Mouse (Mus musculus): ENCODE measurements around the gene Zp1.
A peak's percentile ranks its signal among the peaks of the same experiment; 100 is the strongest.

Gene Zp1

GRCm38 (mm10) chr19:10924220-10924619 is 3.8 kb upstream of the Zp1 start:
- DNase-seq (ENCODE audit: low read depth, low spot score), result no peak

GRCm38 (mm10) chr19:10921058-10921457 is 626 bp upstream of the Zp1 start:
- DNase-seq (ENCODE audit: low read depth, low spot score), result no peak

GRCm38 (mm10) chr19:10918321-10918991 is 2.0 kb downstream of the Zp1 start:
- DNase-seq (ENCODE audit: low read depth, low spot score), result no peak

- no peak for DNase-seq (ENCODE audit: low read depth, low spot score)
Observed at GRCm38 (mm10) chr19:10916506-10916905, 3.9 kb downstream of the Zp1 start.

GRCm38 (mm10) chr19:10914870-10915269 is 5.6 kb downstream of the Zp1 start:
- DNase-seq (ENCODE audit: low read depth, low spot score), result no peak

GRCm38 (mm10) chr19:10914291-10914690 is 6.1 kb downstream of the Zp1 start:
- DNase-seq (ENCODE audit: low read depth, low spot score), result no peak

- no peak for DNase-seq (ENCODE audit: low read depth, low spot score)
Observed at GRCm38 (mm10) chr19:10909087-10909721, 11.2 kb downstream of the Zp1 start.

- DNase-seq (ENCODE audit: low read depth, low spot score), result no peak
Observed at GRCm38 (mm10) chr19:10907891-10908290, 12.5 kb downstream of the Zp1 start.

- DNase-seq (ENCODE audit: low read depth, low spot score), result no peak
Observed at GRCm38 (mm10) chr19:10905728-10906000, 14.8 kb downstream of the Zp1 start.

- DNase-seq (ENCODE audit: low read depth, low spot score), result no peak
Observed at GRCm38 (mm10) chr19:10904927-10905727, 15.3 kb downstream of the Zp1 start.

GRCm38 (mm10) chr19:10904512-10904911 is 15.9 kb downstream of the Zp1 start:
- DNase-seq (ENCODE audit: low read depth, low spot score), result no peak

- no peak for DNase-seq (ENCODE audit: low read depth, low spot score)
Observed at GRCm38 (mm10) chr19:10901046-10901445, 19.4 kb downstream of the Zp1 start.

- no peak for DNase-seq (ENCODE audit: low read depth, low spot score)
Observed at GRCm38 (mm10) chr19:10900315-10900714, 20.1 kb downstream of the Zp1 start.

- no peak for DNase-seq (ENCODE audit: low read depth, low spot score)
Observed at GRCm38 (mm10) chr19:10897491-10897890, 22.9 kb downstream of the Zp1 start.

GRCm38 (mm10) chr19:10896849-10897248 is 23.6 kb downstream of the Zp1 start:
- DNase-seq (ENCODE audit: low read depth, low spot score), result no peak

GRCm38 (mm10) chr19:10895708-10896107 is 24.7 kb downstream of the Zp1 start:
- DNase-seq (ENCODE audit: low read depth, low spot score), result no peak

GRCm38 (mm10) chr19:10895016-10895528 is 25.4 kb downstream of the Zp1 start, which contains the start of gene Prpf19:
Gene Prpf19 (plus strand): TSS chr19:10895231.
- DNase-seq (ENCODE audit: low read depth, low spot score), result peak; percentile 94

- no peak for DNase-seq (ENCODE audit: low read depth, low spot score)
Observed at GRCm38 (mm10) chr19:10892201-10892600, 28.2 kb downstream of the Zp1 start.

- peak; percentile 95 for DNase-seq (ENCODE audit: low read depth, low spot score)
Observed at GRCm38 (mm10) chr19:10881426-10882154, 38.8 kb downstream of the Zp1 start, which contains the start of gene Tmem109. Gene Tmem109 (minus strand): TSS chr19:10882001.

- DNase-seq (ENCODE audit: low read depth, low spot score), result no peak
Observed at GRCm38 (mm10) chr19:10880975-10881425, 39.4 kb downstream of the Zp1 start.

- no peak for DNase-seq (ENCODE audit: low read depth, low spot score)
Observed at GRCm38 (mm10) chr19:10880085-10880974, 40.1 kb downstream of the Zp1 start.

All from embryo, embryonic 11.5 days (tissue).